Mouse (Mus musculus): Measurements from ENCODE around the gene Olfr414. TPM values are rescaled to one million over a fixed set of nuclear protein-coding genes. Genes with fewer than 3 reads are reported as not detected.

The Olfr414 gene
- total RNA-seq (2014; rRNA removed) (not detected in 2 replicates), polyA plus RNA-seq (2015; fragmentation: Nextera tagmentation; extraction: Ambion mirVana) (not detected in 2 replicates)

DNA sequence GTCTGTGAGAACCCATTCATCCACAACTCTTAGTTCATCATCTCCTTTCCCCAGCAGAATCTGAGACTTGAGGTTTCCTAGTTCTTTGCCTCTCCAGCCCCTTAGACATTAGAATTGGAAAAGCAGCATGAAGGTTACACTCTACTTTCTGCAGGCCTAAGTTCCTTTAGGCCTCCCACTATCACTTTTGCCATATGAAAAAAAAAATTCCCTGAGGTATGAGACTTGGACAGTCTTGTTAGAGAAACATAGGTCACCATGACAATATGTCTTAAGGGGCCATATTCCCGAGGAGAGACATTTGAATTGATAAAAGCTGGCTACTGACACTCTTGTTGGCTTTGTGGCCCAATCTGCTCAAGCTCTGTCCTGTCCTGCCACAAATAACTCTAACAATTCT is at the start of gene Olfr414:
Olfr414 (plus strand) TSS at position 301 of the 400 bp plus-strand sequence.
- H3K4me3 ChIP-seq (ENCODE audit: low read depth, low read length): no peak within 1 kb of the TSS
- no peak for DNase-seq (ENCODE audit: low spot score)
- H3K36me3 ChIP-seq (ENCODE audit: insufficient read depth, low read length): no peaks in the 10 kb centered on the region
- no peak within 1 kb of the TSS for H3K9ac ChIP-seq (replicated peaks; ENCODE audit: low read length, poor library complexity, severe bottlenecking)
- no peaks in the 10 kb centered on the region for H3K4me1 ChIP-seq (ENCODE audit: insufficient read depth, low read length)
- no peaks in the 10 kb centered on the region for H3K9me3 ChIP-seq (ENCODE audit: low read length)
- no peaks in the 10 kb centered on the region for H3K27me3 ChIP-seq (ENCODE audit: insufficient read depth, low read length)
- no peak within 1 kb of the TSS for H3K4me2 ChIP-seq (ENCODE audit: low read depth, low read length, poor library complexity, severe bottlenecking)
- no peak within 1 kb of the TSS for H3K27ac ChIP-seq (ENCODE audit: low read depth, low read length)
- no peak for ATAC-seq (ENCODE audit: low FRiP score)
- TF ChIP-seq CTCF (IDR thresholded peaks at IDR 0.05): no peak
- WGBS: 58% methylated on average over 1 of the region's 1 CpGs

DNA sequence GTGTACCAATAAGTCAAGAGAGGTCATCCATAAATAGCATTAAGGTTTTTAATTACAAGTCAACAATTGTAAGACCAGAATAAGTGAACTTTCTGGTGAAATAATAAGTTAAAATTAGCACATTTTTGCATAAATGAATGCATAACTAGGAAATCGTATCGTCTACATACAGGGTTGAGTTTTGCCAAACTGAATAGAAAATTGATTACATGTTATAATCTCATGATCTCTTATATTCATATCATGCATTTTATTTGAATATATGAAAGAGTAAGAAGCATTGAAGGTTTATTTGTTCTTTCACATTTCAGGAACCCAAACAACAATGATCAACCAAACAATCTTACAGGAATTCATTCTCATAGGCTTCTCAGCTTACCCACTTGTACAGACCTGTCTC is 33.1 kb upstream of the Olfr414 start, which contains the start of gene Olfr248:
Olfr248 (plus strand) TSS at position 301 of the 400 bp plus-strand sequence.
- no peak for TF ChIP-seq CTCF (IDR thresholded peaks at IDR 0.05)
- no peaks in the 10 kb centered on the region for H3K36me3 ChIP-seq (ENCODE audit: insufficient read depth, low read length)
- no peak for ATAC-seq (ENCODE audit: low FRiP score)
- H3K27me3 ChIP-seq (ENCODE audit: insufficient read depth, low read length): no peaks in the 10 kb centered on the region
- no peak within 1 kb of the TSS for H3K9ac ChIP-seq (replicated peaks; ENCODE audit: low read length, poor library complexity, severe bottlenecking)
- H3K4me3 ChIP-seq (ENCODE audit: low read depth, low read length): no peak within 1 kb of the TSS
- no peak within 1 kb of the TSS for H3K4me2 ChIP-seq (ENCODE audit: low read depth, low read length, poor library complexity, severe bottlenecking)
- no peak for DNase-seq (ENCODE audit: low spot score)
- 94% methylated on average over 2 of the region's 2 CpGs for WGBS
- H3K27ac ChIP-seq (ENCODE audit: low read depth, low read length): no peak within 1 kb of the TSS
- no peaks in the 10 kb centered on the region for H3K9me3 ChIP-seq (ENCODE audit: low read length)
- no peaks in the 10 kb centered on the region for H3K4me1 ChIP-seq (ENCODE audit: insufficient read depth, low read length)

DNA sequence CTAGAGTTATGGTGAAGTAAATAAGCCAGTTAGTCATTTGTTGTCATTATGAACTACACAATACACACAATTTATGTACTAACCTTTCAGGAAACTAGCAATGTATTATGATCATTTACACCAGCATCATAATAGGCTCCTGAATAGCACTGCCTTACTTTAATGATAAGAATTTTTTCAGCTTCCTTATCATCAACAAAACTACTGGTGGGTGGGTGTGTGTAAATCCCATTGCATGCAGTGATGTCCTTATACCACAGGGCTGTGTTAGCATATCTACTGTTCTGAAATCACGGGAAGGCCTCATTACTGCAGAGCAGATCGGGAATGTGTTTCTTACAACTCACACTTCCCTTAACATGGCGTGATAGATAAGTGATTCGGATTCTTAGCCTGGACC is 905 bp upstream of the Olfr414 start:
- H3K4me3 ChIP-seq (ENCODE audit: low read depth, low read length): no peak overlapping the region
- no peaks in the 10 kb centered on the region for H3K9me3 ChIP-seq (ENCODE audit: low read length)
- H3K9ac ChIP-seq (replicated peaks; ENCODE audit: low read length, poor library complexity, severe bottlenecking): no peak overlapping the region
- H3K4me1 ChIP-seq (ENCODE audit: insufficient read depth, low read length): no peaks in the 10 kb centered on the region
- no peak overlapping the region for H3K27ac ChIP-seq (ENCODE audit: low read depth, low read length)
- whole genome bisulfite sequencing: 87% methylated on average over 4 of the region's 4 CpGs
- no peaks in the 10 kb centered on the region for H3K36me3 ChIP-seq (ENCODE audit: insufficient read depth, low read length)
- no peak overlapping the region for H3K4me2 ChIP-seq (ENCODE audit: low read depth, low read length, poor library complexity, severe bottlenecking)
- no peak for TF ChIP-seq CTCF (IDR thresholded peaks at IDR 0.05)
- DNase-seq (ENCODE audit: low spot score) (no peak), ATAC-seq (ENCODE audit: low FRiP score) (no peak)
- H3K27me3 ChIP-seq (ENCODE audit: insufficient read depth, low read length): no peaks in the 10 kb centered on the region

DNA sequence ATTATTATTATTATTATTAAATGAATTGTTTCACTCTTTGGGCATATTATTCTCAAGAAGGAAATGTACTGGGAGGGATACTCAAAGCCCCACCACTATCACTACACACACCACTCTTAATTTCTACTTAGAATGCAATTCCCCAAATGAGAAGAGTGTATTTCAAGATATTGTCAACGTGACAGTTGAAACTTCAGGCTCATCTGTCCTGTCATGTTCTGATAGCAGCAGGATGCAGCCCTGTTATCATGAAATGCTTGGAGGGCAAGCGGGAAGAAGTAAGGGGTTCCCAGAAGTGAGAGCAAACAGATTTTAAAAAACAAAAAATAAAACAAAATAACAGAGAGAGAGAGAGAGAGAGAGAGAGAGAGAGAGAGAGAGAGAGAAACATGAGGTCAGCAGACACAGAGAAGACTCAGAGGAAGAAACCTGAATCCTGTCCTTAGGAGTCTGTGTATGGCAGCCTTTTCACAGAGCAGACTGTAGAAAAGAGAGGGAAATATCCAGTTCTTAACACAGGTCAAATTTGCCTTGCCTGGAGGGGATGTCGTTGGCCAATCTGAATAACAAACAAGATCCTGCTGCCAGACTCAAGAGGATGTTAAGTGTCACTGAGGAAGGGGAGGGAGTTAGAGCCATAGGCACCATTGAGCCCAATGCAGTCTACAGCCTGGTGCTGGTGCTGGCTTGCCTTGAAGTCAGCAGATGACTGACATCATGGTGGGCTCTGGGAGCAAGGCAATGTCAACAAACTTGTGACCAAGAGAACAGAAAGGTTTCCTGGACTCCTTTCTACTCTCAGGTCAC is 2.5 kb downstream of the Olfr414 start:
- no peak for TF ChIP-seq CTCF (IDR thresholded peaks at IDR 0.05)
- DNase-seq (ENCODE audit: low spot score): no peak
- no peaks in the 10 kb centered on the region for H3K4me1 ChIP-seq (ENCODE audit: insufficient read depth, low read length)

DNA sequence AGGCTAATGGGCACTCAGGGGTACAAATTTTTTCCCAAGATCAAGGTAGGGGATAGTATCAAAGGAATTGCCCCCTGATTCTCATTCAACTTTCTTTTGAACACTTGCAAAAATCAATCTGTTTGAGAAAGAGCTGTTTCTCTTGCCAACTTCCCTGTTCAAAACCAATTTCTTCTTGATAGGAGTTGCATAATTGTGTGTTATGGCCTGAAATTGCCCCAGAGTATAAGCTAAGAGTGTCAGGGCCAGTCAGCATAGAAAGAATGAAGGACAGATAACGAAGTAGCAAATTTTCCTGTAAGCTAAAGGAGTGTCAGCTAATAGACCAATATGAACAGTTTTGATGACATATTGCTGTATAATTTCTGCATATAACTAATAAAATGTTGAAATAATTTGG is 3.5 kb downstream of the Olfr414 start:
- Histone ChIP-seq H3K4me1 (ENCODE audit: insufficient read depth, low read length) (no peaks in the 10 kb centered on the region), H3K36me3 (ENCODE audit: insufficient read depth, low read length) (no peaks in the 10 kb centered on the region), H3K4me3 (ENCODE audit: low read depth, low read length) (no peak overlapping the region), H3K9ac (replicated peaks; ENCODE audit: low read length, poor library complexity, severe bottlenecking) (no peak overlapping the region), H3K27me3 (ENCODE audit: insufficient read depth, low read length) (no peaks in the 10 kb centered on the region), H3K9me3 (ENCODE audit: low read length) (no peaks in the 10 kb centered on the region), H3K4me2 (ENCODE audit: low read depth, low read length, poor library complexity, severe bottlenecking) (no peak overlapping the region), H3K27ac (ENCODE audit: low read depth, low read length) (no peak overlapping the region)
- TF ChIP-seq CTCF (IDR thresholded peaks at IDR 0.05): no peak
- DNase-seq (ENCODE audit: low spot score): no peak
- 77% methylated on average over 1 of the region's 1 CpGs for WGBS
- ATAC-seq (ENCODE audit: low FRiP score): no peak

More for the DNA sequence above, 2.5 kb downstream of the Olfr414 start:
- 59% methylated on average over 3 of the region's 3 CpGs for WGBS
- Histone ChIP-seq H3K36me3 (ENCODE audit: insufficient read depth, low read length) (no peaks in the 10 kb centered on the region), H3K27me3 (ENCODE audit: insufficient read depth, low read length) (no peaks in the 10 kb centered on the region), H3K9ac (replicated peaks; ENCODE audit: low read length, poor library complexity, severe bottlenecking) (no peak overlapping the region), H3K9me3 (ENCODE audit: low read length) (no peaks in the 10 kb centered on the region), H3K4me3 (ENCODE audit: low read depth, low read length) (no peak overlapping the region), H3K27ac (ENCODE audit: low read depth, low read length) (no peak overlapping the region), H3K4me2 (ENCODE audit: low read depth, low read length, poor library complexity, severe bottlenecking) (no peak overlapping the region)
- ATAC-seq (ENCODE audit: low FRiP score): no peak

DNA sequence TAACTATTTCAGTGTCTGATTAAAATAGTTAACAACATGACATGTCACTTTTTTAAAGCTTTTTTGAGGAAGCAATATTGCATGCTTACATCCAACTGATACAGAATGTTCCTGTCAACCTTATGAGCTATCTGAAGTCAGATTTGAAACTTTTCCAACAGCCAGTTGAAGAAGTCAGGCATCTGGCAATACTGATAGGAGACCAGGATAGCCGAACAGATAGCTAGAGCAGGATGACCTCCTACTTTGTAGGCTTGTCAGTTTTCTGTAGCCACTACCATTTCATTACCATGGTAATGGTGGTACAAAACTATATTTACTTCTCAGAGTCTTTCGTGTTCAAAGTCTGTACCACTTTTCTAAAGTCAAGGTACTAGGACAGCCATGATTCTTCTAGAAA is 4.5 kb downstream of the Olfr414 start:
- Histone ChIP-seq H3K9ac (replicated peaks; ENCODE audit: low read length, poor library complexity, severe bottlenecking) (no peak overlapping the region), H3K4me2 (ENCODE audit: low read depth, low read length, poor library complexity, severe bottlenecking) (no peak overlapping the region), H3K4me1 (ENCODE audit: insufficient read depth, low read length) (no peaks in the 10 kb centered on the region), H3K4me3 (ENCODE audit: low read depth, low read length) (no peak overlapping the region), H3K27ac (ENCODE audit: low read depth, low read length) (no peak overlapping the region), H3K36me3 (ENCODE audit: insufficient read depth, low read length) (no peaks in the 10 kb centered on the region), H3K9me3 (ENCODE audit: low read length) (no peaks in the 10 kb centered on the region), H3K27me3 (ENCODE audit: insufficient read depth, low read length) (no peaks in the 10 kb centered on the region)
- TF ChIP-seq CTCF (IDR thresholded peaks at IDR 0.05): no peak
- 90% methylated on average over 2 of the region's 2 CpGs for WGBS
- DNase-seq (ENCODE audit: low spot score) (no peak), ATAC-seq (ENCODE audit: low FRiP score) (no peak)
